Mouse (Mus musculus) adrenal gland, postnatal 4 days (tissue): Measurements from ENCODE around the gene Gm10722. TPM values are rescaled to one million over a fixed set of nuclear protein-coding genes. Genes with fewer than 3 reads are reported as not detected.
"Not testable (repeated sequence)": the region's sequence is repeated elsewhere in the genome, so short reads cannot be mapped to it uniquely, and the experiment has no call there.

Source experiments
- DNase-seq, 2 experiments: peaks; one replicate each; pipeline ENCODE4 v3.0.0; 2021 to 2022; ENCODE audit warnings: low spot score in 2 of 2, mixed read lengths in 2 of 2
- long read RNA-seq, 2 experiments: library from polyadenylated mRNA; stranded (forward); transcript quantifications; one replicate each; pipeline ENCODE4 v2.0.0; 2021
- total RNA-seq, 2 experiments: library from RNA; stranded (reverse); gene quantifications; 2 replicates each; pipeline ENCODE4 v1.2.3; 2021

Gene Gm10722
- total RNA-seq, result not detected
- long read RNA-seq, experiment 1, result 0 reads
- long read RNA-seq, experiment 2, result 0 reads

DNA sequence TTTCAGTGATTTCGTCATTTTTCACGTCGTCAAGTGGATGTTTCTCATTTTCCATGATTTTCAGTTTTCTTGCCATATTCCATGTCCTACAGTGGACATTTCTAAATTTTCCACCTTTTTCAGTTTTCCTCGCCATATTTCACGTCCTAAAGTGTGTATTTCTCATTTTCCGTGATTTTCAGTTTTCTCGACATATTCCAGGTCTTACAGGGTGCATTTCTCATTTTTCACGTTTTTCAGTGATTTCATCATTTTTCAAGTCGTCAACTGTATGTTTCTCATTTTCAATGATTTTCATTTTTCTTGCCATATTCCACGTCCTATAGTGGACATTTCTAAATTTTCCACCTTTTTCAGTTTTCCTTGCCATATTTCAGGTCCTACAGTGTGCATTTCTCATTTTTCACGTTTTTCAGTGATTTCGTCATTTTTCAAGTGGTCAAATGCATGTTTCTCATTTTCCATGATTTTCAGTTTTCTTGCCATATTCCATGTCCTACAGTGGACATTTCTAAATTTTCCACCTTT lies at the start of gene Gm10722:
Gene Gm10722 (plus strand): TSS at position 478 of the 528 bp plus-strand sequence.
- DNase-seq, result peak in 1 of 2 experiments; percentile 6

DNA sequence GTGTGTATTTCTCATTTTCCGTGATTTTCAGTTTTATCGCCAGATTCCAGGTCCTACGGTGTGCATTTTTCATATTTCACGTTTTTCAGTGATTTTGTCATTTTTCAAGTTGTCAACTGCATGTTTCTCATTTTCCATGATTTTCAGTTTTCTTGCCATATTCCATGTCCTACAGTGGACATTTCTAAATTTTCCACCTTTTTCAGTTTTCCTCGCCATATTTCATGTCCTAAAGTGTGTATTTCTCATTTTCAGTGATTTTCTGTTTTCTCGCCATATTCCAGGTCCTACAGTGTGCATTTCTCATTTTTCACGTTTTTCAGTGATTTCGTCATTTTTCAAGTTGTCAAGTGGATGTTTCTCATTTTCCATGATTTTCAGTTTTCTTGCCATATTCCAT lies 284 bp downstream of the Gm10722 start:
- DNase-seq, result not testable (repeated sequence)

GRCm38 (mm10) chr9:3001948-3002659 lies 1.4 kb downstream of the Gm10722 start:
- DNase-seq, result peak; percentile 94 to 100

DNA sequence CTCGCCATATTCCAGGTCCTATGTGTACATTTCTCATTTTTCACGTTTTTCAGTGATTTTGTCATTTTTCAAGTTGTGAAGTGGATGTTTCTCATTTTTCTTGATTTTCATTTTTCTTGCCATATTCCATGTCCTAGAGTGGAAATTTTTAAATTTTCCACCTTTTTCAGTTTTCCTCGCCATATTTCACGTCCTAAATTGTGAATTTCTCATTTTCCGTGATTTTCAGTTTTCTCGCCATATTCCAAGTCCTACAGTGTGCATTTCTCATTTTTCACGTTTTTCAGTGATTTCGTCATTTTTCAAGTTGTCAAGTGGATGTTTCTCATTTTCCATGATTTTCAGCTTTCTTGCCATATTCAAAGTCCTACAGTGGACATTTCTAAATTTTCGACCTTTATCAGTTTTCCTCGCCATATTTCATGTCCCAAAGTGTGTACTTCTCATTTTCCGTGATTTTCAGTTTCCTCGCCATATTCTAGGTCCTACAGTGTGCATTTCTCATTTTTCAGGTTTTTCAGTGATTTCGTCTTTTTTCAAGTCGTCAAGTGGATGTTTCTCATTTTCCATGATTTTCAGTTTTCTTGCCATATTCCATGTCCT lies 2.2 kb downstream of the Gm10722 start, which contains the start of gene Gm11168:
Gene Gm11168 (plus strand): TSS at position 553 of the 603 bp plus-strand sequence.
- DNase-seq, result peak; percentile 4 to 18

- DNase-seq, result not testable (repeated sequence)
These were observed 5.5 kb downstream of the Gm10722 start for GRCm38 (mm10) chr9:3006179-3006578.

DNA sequence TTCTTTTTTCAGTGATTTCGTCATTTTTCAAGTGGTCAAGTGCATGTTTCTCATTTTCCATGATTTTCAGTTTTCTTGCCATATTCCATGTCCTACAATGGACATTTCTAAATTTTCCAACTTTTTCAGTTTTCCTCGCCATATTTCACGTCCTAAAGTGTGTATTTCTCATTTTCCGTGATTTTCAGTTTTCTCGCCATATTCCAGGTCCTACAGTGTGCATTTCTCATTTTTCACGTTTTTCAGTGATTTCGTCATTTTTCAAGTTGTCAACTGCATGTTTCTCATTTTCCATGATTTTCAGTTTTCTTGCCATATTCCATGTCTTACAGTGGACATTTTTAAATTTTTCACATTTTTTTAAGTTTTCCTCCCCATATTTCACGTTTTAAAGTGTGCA lies 5.9 kb downstream of the Gm10722 start:
- not testable (repeated sequence) for DNase-seq

DNA sequence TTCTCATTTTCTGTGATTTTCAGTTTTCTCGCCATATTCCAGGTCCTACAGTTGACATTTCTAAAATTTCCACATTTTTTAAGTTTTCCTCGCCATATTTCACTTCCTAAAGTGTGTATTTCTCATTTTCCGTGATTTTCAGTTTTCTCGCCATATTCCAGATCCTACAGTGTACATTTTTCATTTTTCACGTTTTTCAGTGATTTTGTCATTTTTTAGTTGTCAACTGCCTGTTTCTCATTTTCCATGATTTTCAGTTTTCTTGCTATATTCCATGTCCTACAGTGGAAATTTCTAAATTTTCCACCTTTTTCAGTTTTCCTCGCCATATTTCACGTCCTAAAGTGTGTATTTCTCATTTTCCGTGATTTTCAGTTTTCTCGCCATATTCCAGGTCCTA lies 6.5 kb downstream of the Gm10722 start:
- DNase-seq, result not testable (repeated sequence)

- not testable (repeated sequence) for DNase-seq
These were observed 8.6 kb downstream of the Gm10722 start for GRCm38 (mm10) chr9:3009331-3009730.

DNA sequence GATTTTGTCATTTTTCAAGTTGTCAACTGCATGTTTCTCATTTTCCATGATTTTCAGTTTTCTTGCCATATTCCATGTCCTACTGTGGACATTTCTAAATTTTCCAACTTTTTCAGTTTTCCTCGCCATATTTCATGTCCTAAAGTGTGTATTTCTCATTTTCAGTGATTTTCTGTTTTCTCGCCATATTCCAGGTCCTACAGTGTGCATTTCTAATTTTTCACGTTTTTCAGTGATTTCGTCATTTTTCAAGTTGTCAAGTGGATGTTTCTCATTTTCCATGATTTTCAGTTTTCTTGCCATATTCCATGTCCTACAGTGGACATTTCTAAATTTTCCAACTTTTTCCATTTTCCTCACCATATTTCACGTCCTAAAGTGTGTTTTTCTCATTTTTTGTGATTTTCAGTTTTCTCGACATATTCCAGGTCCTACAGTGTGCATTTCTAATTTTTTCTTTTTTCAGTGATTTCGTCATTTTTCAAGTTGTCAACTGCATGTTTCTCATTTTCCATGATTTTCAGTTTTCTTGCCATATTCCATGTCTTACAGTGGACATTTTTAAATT lies 11.4 kb downstream of the Gm10722 start:
- not testable (repeated sequence) for DNase-seq

GRCm38 (mm10) chr9:3012733-3013279 lies 12.1 kb downstream of the Gm10722 start, which contains the start of gene Gm10721:
Gm10721 (plus strand) TSS chr9:3013140.
- not testable (repeated sequence) for DNase-seq

DNA sequence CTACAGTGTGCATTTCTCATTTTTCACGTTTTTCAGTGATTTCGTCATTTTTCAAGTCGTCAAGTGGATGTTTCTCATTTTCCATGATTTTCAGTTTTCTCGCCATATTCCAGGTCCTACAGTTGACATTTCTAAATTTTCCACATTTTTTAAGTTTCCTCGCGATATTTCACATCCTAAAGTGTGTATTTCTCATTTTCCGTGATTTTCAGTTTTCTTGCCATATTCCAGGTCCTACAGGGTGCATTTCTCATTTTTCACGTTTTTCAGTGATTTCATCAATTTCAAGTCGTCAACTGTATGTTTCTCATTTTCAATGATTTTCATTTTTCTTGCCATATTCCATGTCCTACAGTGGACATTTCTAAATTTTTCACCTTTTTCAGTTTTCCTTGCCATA lies 14.6 kb downstream of the Gm10722 start, which contains the start of gene Gm10720:
Gene Gm10720 (plus strand): TSS at position 301 of the 400 bp plus-strand sequence.
- DNase-seq, result not testable (repeated sequence)

- peak in 1 of 2 experiments; percentile 10 for DNase-seq
These were observed 15.2 kb downstream of the Gm10722 start for GRCm38 (mm10) chr9:3015896-3016295.

- not testable (repeated sequence) for DNase-seq
These were observed 16.4 kb downstream of the Gm10722 start, which contains the start of gene Gm10719 for GRCm38 (mm10) chr9:3017108-3017507. Gm10719 (plus strand) TSS chr9:3017408.

DNA sequence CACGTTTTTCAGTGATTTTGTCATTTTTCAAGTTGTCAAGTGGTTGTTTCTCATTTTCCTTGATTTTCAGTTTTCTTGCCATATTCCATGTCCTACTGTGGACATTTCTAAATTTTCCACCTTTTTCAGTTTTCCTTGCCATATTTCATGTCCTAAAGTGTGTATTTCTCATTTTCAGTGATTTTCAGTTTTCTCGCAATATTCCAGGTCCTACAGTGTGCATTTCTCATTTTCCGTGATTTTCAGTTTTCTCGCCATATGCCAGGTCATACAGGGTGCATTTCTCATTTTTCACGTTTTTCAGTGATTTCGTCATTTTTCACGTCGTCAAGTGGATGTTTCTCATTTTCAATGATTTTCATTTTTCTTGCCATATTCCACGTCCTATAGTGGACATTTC lies 18.2 kb downstream of the Gm10722 start:
- peak; percentile 32 to 100 for DNase-seq

DNA sequence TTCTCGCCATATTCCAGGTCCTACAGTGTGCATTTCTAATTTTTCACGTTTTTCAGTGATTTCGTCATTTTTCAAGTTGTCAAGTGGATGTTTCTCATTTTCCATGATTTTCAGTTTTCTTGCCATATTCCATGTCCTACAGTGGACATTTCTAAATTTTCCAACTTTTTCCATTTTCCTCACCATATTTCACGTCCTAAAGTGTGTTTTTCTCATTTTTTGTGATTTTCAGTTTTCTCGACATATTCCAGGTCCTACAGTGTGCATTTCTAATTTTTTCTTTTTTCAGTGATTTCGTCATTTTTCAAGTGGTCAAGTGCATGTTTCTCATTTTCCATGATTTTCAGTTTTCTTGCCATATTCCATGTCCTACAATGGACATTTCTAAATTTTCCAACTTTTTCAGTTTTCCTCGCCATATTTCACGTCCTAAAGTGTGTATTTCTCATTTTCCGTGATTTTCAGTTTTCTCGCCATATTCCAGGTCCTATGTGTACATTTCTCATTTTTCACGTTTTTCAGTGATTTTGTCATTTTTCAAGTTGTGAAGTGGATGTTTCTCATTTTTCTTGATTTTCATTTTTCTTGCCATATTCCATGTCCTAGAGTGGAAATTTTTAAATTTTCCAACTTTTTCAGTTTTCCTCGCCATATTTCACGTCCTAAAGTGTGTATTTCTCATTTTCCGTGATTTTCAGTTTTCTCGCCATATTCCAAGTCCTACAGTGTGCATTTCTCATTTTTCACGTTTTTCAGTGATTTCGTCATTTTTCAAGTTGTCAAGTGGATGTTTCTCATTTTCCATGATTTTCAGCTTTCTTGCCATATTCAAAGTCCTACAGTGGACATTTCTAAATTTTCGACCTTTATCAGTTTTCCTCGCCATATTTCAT lies 19.4 kb downstream of the Gm10722 start:
- DNase-seq, result peak; percentile 38 to 99

DNA sequence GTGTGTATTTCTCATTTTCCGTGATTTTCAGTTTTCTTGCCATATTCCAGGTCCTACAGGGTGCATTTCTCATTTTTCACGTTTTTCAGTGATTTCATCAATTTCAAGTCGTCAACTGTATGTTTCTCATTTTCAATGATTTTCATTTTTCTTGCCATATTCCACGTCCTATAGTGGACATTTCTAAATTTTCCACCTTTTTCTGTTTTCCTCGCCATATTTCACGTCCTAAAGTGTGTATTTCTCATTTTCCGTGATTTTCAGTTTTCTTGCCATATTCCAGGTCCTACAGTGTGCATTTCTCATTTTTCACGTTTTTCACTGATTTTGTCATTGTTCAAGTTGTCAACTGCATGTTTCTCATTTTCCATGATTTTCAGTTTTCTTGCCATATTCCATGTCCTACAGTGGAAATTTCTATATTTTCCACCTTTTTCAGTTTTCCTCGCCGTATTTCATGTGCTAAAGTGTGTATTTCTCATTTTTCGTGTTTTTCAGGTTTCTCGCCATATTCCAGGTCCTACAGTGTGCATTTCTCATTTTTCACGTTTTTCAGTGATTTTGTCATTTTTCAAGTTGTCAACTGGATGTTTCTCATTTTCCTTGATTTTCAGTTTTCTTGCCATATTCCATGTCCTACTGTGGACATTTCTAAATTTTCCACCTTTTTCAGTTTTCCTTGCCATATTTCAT lies 21.7 kb downstream of the Gm10722 start:
- DNase-seq, result not testable (repeated sequence)

DNA sequence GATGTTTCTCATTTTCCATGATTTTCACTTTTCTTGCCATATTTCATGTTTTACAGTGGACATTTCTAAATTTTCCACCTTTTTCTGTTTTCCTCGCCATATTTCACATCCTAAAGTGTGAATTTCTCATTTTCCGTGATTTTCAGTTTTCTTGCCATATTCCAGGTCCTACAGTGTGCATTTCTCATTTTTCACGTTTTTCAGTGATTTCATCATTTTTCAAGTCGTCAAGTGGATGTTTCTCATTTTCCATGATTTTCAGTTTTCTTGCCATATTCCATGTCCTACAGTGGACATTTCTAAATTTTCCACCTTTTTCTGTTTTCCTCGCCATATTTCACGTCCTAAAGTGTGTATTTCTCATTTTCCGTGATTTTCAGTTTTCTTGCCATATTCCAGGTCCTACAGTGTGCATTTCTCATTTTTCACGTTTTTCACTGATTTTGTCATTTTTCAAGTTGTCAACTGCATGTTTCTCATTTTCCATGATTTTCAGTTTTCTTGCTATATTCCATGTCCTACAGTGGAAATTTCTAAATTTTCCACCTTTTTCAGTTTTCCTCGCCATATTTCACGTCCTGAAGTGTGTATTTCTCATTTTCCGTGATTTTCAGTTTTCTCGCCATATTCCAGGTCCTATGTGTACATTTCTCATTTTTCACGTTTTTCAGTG lies 22.7 kb downstream of the Gm10722 start, which contains the start of gene Gm10718:
Gene Gm10718 (plus strand): TSS at position 236 of the 673 bp plus-strand sequence.
- peak in 1 of 2 experiments; percentile 36 for DNase-seq

GRCm38 (mm10) chr9:3023985-3024648 lies 23.4 kb downstream of the Gm10722 start:
- DNase-seq, result not testable (repeated sequence)
